Mouse (Mus musculus) thymus, adult 2 months (tissue): ENCODE measurements around the gene Wfdc21.

Experiments used
- CTCF ChIP-seq: fragments of 200-500 bp; IDR thresholded peaks from 2 replicates; pipeline ENCODE4 v1.5.1; 2012; ENCODE audit warnings: mild to moderate bottlenecking, control low read depth, low read length, moderate library complexity, borderline replicate concordance; ENCODE audit not compliant: control insufficient read depth, poor library complexity, insufficient read depth; ENCODE audit errors: extremely low read depth
- POLR2A ChIP-seq: fragments of 200-500 bp; IDR thresholded peaks from 2 replicates; pipeline ENCODE4 v1.6.1; 2012; ENCODE audit warnings: mild to moderate bottlenecking, low read length, control low read depth, moderate library complexity; ENCODE audit not compliant: control insufficient read depth, poor library complexity, insufficient read depth; ENCODE audit errors: extremely low read depth

DNA sequence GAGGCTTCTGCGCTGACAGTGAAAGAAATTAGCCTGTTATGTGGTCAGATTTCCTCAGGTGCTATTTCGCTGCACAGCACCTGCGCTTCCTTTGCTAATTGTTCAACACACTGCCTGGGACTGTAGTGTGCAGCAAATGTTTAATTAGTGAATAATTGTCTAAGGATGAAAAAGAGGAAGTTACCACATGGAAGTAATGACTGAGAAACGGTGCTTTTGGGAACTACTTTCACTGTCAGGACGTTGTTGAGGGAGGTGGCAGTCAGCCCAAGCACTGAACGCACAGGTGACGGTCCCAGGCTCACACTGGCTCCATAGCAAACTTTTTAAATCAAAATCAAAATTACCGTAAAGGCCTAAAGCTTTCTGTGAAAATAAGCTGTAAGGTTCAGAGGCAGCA is 30.1 kb downstream of the Wfdc21 start:
- TF ChIP-seq CTCF (no peak), POLR2A (no peak)
